Mouse (Mus musculus) limb, embryonic 11.5 days (tissue): ENCODE measurements around the gene Espnl. TPM values are rescaled to one million over a fixed set of nuclear protein-coding genes. Genes with fewer than 3 reads are reported as not detected.

Source experiments
- ATAC-seq: fragments of 200-750 bp; cut with Nextera tagmentation; 2 replicates; pipeline ENCODE4 v1.8.0; 2017; ENCODE audit warnings: low read depth; ENCODE audit not compliant: insufficient number of reproducible peaks, low FRiP score, low TSS enrichment
- DNase-seq: peaks from one replicate; pipeline ENCODE4 v3.0.0-alpha.2; 2015; ENCODE audit warnings: low spot score
- H3K27ac ChIP-seq: fragments of 300-500 bp; sonication (generic); replicated peaks from 2 replicates; pipeline ENCODE4 v1.5.1; 2014; ENCODE audit warnings: low read depth, mild to moderate bottlenecking, low read length
- H3K27me3 ChIP-seq: fragments of 300-500 bp; sonication (generic); 2 replicates; pipeline ENCODE4 v1.6.1; 2014; ENCODE audit warnings: mild to moderate bottlenecking, low read length, mixed read lengths; ENCODE audit not compliant: control insufficient read depth, insufficient read depth
- H3K36me3 ChIP-seq: fragments of 300-500 bp; sonication (generic); 2 replicates; pipeline ENCODE4 v1.6.1; 2014; ENCODE audit warnings: mild to moderate bottlenecking, low read length, moderate library complexity, mixed read lengths; ENCODE audit not compliant: control insufficient read depth, insufficient read depth
- H3K4me1 ChIP-seq: fragments of 300-500 bp; sonication (generic); 2 replicates; pipeline ENCODE4 v1.6.1; 2014; ENCODE audit warnings: low read length, mixed read lengths; ENCODE audit not compliant: control insufficient read depth, insufficient read depth
- H3K4me2 ChIP-seq: fragments of 300-500 bp; sonication (generic); 2 replicates; pipeline ENCODE4 v1.6.1; 2014; ENCODE audit warnings: low read depth, mild to moderate bottlenecking, moderate library complexity; ENCODE audit not compliant: severe bottlenecking
- H3K4me3 ChIP-seq: fragments of 300-500 bp; sonication (generic); 2 replicates; pipeline ENCODE4 v1.5.1; 2014; ENCODE audit warnings: low read depth, low read length
- H3K9ac ChIP-seq: fragments of 300-500 bp; sonication (generic); 2 replicates; pipeline ENCODE4 v1.6.1; 2014; ENCODE audit warnings: mild to moderate bottlenecking, low read length
- H3K9me3 ChIP-seq: fragments of 300-500 bp; sonication (generic); 2 replicates; pipeline ENCODE4 v1.6.1; 2016; ENCODE audit warnings: low read length; ENCODE audit not compliant: control insufficient read depth
- WGBS: fragments of 180-500 bp; shearing (Covaris S2); extraction: QIAGEN DNeasy Blood & Tissue Kit; methylation state at CpG from one replicate; pipeline ENCODE4 v1.1.7; 2014; 5-methylcytosine and 5-hydroxymethylcytosine counted together
- polyA plus RNA-seq: library from polyadenylated mRNA; unstranded; fragments of >200 nt; fragmentation: Nextera tagmentation; extraction: Ambion mirVana; gene quantifications from 2 replicates; pipeline ENCODE4 v1.2.1, GENCODE M21; 2014

Gene Espnl
- polyA plus RNA-seq, 1 experiment from 2014 or later = 0.05 TPM

- H3K4me3 ChIP-seq = no peak overlapping the region
- H3K27ac ChIP-seq = no peak overlapping the region
- no peaks in the 10 kb centered on the region for H3K4me1 ChIP-seq
- H3K9ac ChIP-seq = no peak overlapping the region
- peaks cover 7% of the 10 kb centered on the region; the same call in 1 of the 2 replicates for H3K36me3 ChIP-seq
- no peaks in the 10 kb centered on the region for H3K27me3 ChIP-seq
- no peak for DNase-seq
- no peak for ATAC-seq
- H3K9me3 ChIP-seq = no peaks in the 10 kb centered on the region
- no peak overlapping the region for H3K4me2 ChIP-seq
- WGBS = 86% methylated on average over 4 of the region's 4 CpGs
Measured at GRCm38 (mm10) chr1:91304621-91305020, 17.3 kb upstream of the Espnl start.

GRCm38 (mm10) chr1:91309366-91310085, 12.3 kb upstream of the Espnl start:
- H3K4me2 ChIP-seq = no peak overlapping the region
- H3K9me3 ChIP-seq = no peaks in the 10 kb centered on the region
- no peak overlapping the region for H3K4me3 ChIP-seq
- H3K27ac ChIP-seq = no peak overlapping the region
- H3K27me3 ChIP-seq = no peaks in the 10 kb centered on the region
- no peak for DNase-seq
- no peak overlapping the region for H3K9ac ChIP-seq
- peaks cover 10% of the 10 kb centered on the region; the same call in 1 of the 2 replicates for H3K36me3 ChIP-seq
- 92% methylated on average over 13 of the region's 13 CpGs for WGBS
- no peaks in the 10 kb centered on the region for H3K4me1 ChIP-seq
- no peak for ATAC-seq

DNA sequence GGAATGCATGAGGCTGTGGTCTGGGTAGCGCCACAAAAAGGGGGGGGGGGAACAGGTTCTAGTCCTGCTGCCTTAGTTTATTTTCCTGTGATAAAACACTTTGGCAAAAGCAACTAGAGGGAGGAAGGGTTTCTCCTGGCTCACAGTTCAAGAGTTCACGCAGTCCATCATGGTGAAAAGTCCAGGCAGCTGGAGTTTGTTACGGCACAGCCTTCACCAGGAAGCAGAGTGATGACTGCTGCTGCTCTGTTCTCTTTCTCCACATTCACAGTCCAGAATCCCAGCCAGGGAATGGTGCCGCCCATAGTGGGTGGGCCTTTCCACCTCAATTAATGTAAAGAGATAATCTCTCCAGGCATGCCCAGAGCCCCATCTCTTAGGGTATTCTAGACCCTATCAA, 9.6 kb upstream of the Espnl start:
- no peaks in the 10 kb centered on the region for H3K9me3 ChIP-seq
- H3K27ac ChIP-seq = no peak overlapping the region
- no peak overlapping the region for H3K4me2 ChIP-seq
- DNase-seq (no peak), ATAC-seq (no peak)
- WGBS = 91% methylated on average over 4 of the region's 4 CpGs
- H3K36me3 ChIP-seq = peaks cover 10% of the 10 kb centered on the region; the same call in 1 of the 2 replicates
- no peaks in the 10 kb centered on the region for H3K27me3 ChIP-seq
- H3K9ac ChIP-seq = no peak overlapping the region
- no peaks in the 10 kb centered on the region for H3K4me1 ChIP-seq
- H3K4me3 ChIP-seq = no peak overlapping the region

DNA sequence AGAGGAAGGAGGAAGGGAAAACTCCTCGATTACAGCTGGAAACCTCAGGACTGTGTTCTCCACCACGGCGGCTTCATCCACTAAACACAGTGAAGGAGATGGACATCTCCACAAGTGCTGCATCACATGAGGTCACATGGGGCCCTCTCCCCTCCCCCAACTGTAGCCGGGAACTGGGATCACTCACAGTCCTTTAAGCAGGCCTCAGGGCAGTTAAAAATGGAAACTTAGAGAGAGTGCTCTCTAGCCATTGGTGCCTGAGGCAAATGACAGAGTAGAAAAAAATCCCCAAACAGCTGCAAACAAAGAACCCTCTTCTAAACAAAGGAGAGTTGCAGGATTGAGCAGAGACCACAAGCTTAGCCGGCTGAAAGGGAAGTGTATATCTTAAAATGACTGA, 8.6 kb upstream of the Espnl start:
- Histone ChIP-seq H3K4me1 (no peaks in the 10 kb centered on the region), H3K9ac (no peak overlapping the region), H3K36me3 (peaks cover 10% of the 10 kb centered on the region; the same call in 1 of the 2 replicates), H3K4me3 (no peak overlapping the region), H3K4me2 (no peak overlapping the region), H3K9me3 (no peaks in the 10 kb centered on the region), H3K27me3 (no peaks in the 10 kb centered on the region), H3K27ac (peak overlapping the region; percentile 25; the same call in 1 of the 2 replicates)
- DNase-seq = peak; percentile 34
- ATAC-seq = peak; percentile 33; the same call in 1 of the 2 replicates
- 64% methylated on average over 5 of the region's 5 CpGs for WGBS

- no peak overlapping the region for H3K9ac ChIP-seq
- no peak overlapping the region for H3K27ac ChIP-seq
- ATAC-seq (no peak), DNase-seq (no peak)
- H3K4me2 ChIP-seq = no peak overlapping the region
- no peak overlapping the region for H3K4me3 ChIP-seq
- WGBS = 90% methylated on average over 6 of the region's 6 CpGs
- H3K36me3 ChIP-seq = no peaks in the 10 kb centered on the region
- no peaks in the 10 kb centered on the region for H3K9me3 ChIP-seq
- no peaks in the 10 kb centered on the region for H3K4me1 ChIP-seq
- H3K27me3 ChIP-seq = no peaks in the 10 kb centered on the region
Measured at GRCm38 (mm10) chr1:91317656-91318055, 4.2 kb upstream of the Espnl start.

- Histone ChIP-seq H3K4me3 (no peak overlapping the region), H3K9ac (no peak overlapping the region), H3K36me3 (no peaks in the 10 kb centered on the region), H3K4me1 (no peaks in the 10 kb centered on the region), H3K4me2 (no peak overlapping the region), H3K27me3 (no peaks in the 10 kb centered on the region), H3K9me3 (no peaks in the 10 kb centered on the region), H3K27ac (no peak overlapping the region)
- WGBS = 76% methylated on average over 2 of the region's 2 CpGs
- ATAC-seq (no peak), DNase-seq (no peak)
Measured at GRCm38 (mm10) chr1:91324646-91325045, 2.8 kb downstream of the Espnl start.

GRCm38 (mm10) chr1:91325488-91326042, 3.7 kb downstream of the Espnl start:
- Histone ChIP-seq H3K27ac (no peak overlapping the region), H3K4me2 (no peak overlapping the region), H3K27me3 (no peaks in the 10 kb centered on the region), H3K4me3 (no peak overlapping the region), H3K36me3 (no peaks in the 10 kb centered on the region), H3K4me1 (no peaks in the 10 kb centered on the region), H3K9ac (no peak overlapping the region), H3K9me3 (no peaks in the 10 kb centered on the region)
- WGBS = 84% methylated on average over 4 of the region's 4 CpGs
- no peak for ATAC-seq
- DNase-seq = no peak

DNA sequence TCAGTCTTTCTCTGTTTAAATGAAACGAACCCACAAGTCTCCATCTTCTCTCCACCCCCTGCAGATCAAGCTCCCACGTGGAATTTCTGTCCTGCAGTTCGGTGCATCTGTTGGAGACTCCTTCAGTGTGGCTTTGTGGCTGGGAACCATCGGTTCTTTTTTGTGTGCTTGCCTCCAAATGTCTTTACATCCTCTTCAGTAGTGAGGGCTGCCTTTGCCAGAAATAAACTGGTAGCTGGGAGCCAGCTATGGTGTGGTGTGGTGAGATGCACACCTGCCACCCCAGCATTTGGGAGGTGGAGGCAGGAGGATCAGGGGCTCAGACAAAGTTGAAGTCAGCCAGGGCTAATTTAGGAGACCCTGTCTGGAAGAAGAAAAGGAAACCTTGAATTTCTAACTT, 10.2 kb downstream of the Espnl start:
- no peak overlapping the region for H3K27ac ChIP-seq
- H3K4me2 ChIP-seq = no peak overlapping the region
- DNase-seq (no peak), ATAC-seq (no peak)
- no peaks in the 10 kb centered on the region for H3K4me1 ChIP-seq
- H3K9ac ChIP-seq = no peak overlapping the region
- WGBS = 62% methylated on average over 4 of the region's 4 CpGs
- H3K9me3 ChIP-seq = no peaks in the 10 kb centered on the region
- no peaks in the 10 kb centered on the region for H3K36me3 ChIP-seq
- H3K4me3 ChIP-seq = no peak overlapping the region
- H3K27me3 ChIP-seq = no peaks in the 10 kb centered on the region
